ENCODE assay signal across 3 mouse cellular contexts in the genomic region with DNA sequence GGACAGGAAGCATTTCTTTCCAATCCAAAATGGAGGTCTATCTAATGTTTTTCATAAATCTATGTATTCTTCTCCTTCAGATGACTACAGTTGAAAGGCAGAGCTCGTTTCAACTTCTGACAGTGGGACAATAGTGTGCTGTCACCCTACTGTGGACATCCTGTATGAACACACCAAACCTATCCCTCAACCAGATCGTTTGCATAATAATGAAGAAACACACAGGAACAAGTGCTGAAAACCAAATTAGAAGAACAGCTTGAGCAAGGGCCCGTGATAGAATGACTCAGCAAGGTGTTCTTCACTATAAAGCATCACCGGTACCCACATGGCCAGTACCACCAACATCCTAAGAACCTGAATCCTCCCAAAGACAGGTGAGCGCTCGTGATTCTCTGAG. TPM values are rescaled to one million over a fixed set of nuclear protein-coding genes. Genes with fewer than 3 reads are reported as not detected.
"Had no signal": no experiment of that assay in that cellular context is flagged by ENCODE, and none has a peak within 500 bp of the region (broad histone marks: within the 10 kb centered on the region; RNA-seq: fewer than 3 reads in every experiment).

No protein-coding gene starts in this region.

RNA-seq across cellular contexts. Expression of a gene that starts 32.6 kb away (rescaled TPM):
- polyA plus RNA-seq: myocyte; neural tube, embryonic 11.5 days had no signal

RNA-seq across cellular contexts. Expression of a gene that starts 33.2 kb away (rescaled TPM):
- total RNA-seq: megakaryocyte-erythroid progenitor cell, adult 5-6 weeks had no signal
